Mouse (Mus musculus) heart, embryonic 14.5 days (tissue): ENCODE data around the gene Col13a1. TPM values are rescaled to one million over a fixed set of nuclear protein-coding genes. Genes with fewer than 3 reads are reported as not detected.
A peak's percentile ranks its signal among the peaks of the same experiment; 100 is the strongest.

Experiments
- ATAC-seq: fragments of 200-750 bp; cut with Nextera tagmentation; 2 replicates; pipeline ENCODE4 v1.8.0; 2017; ENCODE audit warnings: low read depth, moderate TSS enrichment; ENCODE audit not compliant: insufficient number of reproducible peaks, insufficient read depth, low FRiP score
- H3K27ac ChIP-seq, 2 experiments: fragments of 200-500 bp in 1 of 2; fragments of 300-500 bp in 1 of 2; sonication (generic) in 1 of 2; replicated peaks in 1 of 2; 2 replicates each; pipeline ENCODE4 v1.5.1; 2012 to 2014; ENCODE audit warnings: low read depth in 2 of 2, low read length in 2 of 2, control low read depth in 1 of 2, mild to moderate bottlenecking in 1 of 2, mixed read lengths in 1 of 2; ENCODE audit not compliant: control insufficient read depth in 1 of 2, insufficient read depth in 1 of 2
- H3K27me3 ChIP-seq: fragments of 300-500 bp; sonication (generic); 2 replicates; pipeline ENCODE4 v1.6.1; 2014; ENCODE audit warnings: mild to moderate bottlenecking, low read length, control low read depth; ENCODE audit not compliant: control insufficient read depth, insufficient read depth
- H3K36me3 ChIP-seq: fragments of 300-500 bp; sonication (generic); 2 replicates; pipeline ENCODE4 v1.6.1; 2014; ENCODE audit warnings: mild to moderate bottlenecking, control low read depth, low read length, mixed read lengths; ENCODE audit not compliant: control insufficient read depth, insufficient read depth
- H3K4me1 ChIP-seq, 2 experiments: fragments of 200-500 bp in 1 of 2; fragments of 300-500 bp in 1 of 2; sonication (generic) in 1 of 2; 2 replicates each; pipeline ENCODE4 v1.6.1; 2012 to 2014; ENCODE audit warnings: low read length in 2 of 2, control low read depth in 1 of 2, mixed read lengths in 1 of 2; ENCODE audit not compliant: control insufficient read depth in 2 of 2, insufficient read depth in 2 of 2
- H3K4me2 ChIP-seq: fragments of 300-500 bp; sonication (generic); 2 replicates; pipeline ENCODE4 v1.6.1; 2014; ENCODE audit warnings: mild to moderate bottlenecking, low read length
- H3K4me3 ChIP-seq, 2 experiments: fragments of 200-500 bp in 1 of 2; fragments of 300-500 bp in 1 of 2; sonication (generic) in 1 of 2; 2 replicates each; pipeline ENCODE4 v1.5.1; 2012 to 2014; ENCODE audit warnings: low read length in 2 of 2, mild to moderate bottlenecking in 2 of 2, control low read depth in 1 of 2, low read depth in 1 of 2, moderate library complexity in 1 of 2; ENCODE audit not compliant: control insufficient read depth in 1 of 2, insufficient read depth in 1 of 2
- H3K9ac ChIP-seq: fragments of 300-500 bp; sonication (generic); 2 replicates; pipeline ENCODE4 v1.6.1; 2014; ENCODE audit warnings: mild to moderate bottlenecking, low read length
- H3K9me3 ChIP-seq: fragments of 300-500 bp; sonication (generic); 2 replicates; pipeline ENCODE4 v1.6.1; 2016; ENCODE audit warnings: low read length, control low read depth; ENCODE audit not compliant: control insufficient read depth
- WGBS: fragments of 180-500 bp; shearing (Covaris S2); extraction: QIAGEN DNeasy Blood & Tissue Kit; methylation state at CpG from one replicate; pipeline ENCODE4 v1.1.7; 2014; 5-methylcytosine and 5-hydroxymethylcytosine counted together
- polyA plus RNA-seq: library from polyadenylated mRNA; unstranded; fragments of >200 nt; fragmentation: Nextera tagmentation; extraction: Ambion mirVana; gene quantifications from 2 replicates; pipeline ENCODE4 v1.2.1, GENCODE M21; 2014

Col13a1 gene
- polyA plus RNA-seq, 1 experiment from 2014 or later: 9.5 TPM

DNA sequence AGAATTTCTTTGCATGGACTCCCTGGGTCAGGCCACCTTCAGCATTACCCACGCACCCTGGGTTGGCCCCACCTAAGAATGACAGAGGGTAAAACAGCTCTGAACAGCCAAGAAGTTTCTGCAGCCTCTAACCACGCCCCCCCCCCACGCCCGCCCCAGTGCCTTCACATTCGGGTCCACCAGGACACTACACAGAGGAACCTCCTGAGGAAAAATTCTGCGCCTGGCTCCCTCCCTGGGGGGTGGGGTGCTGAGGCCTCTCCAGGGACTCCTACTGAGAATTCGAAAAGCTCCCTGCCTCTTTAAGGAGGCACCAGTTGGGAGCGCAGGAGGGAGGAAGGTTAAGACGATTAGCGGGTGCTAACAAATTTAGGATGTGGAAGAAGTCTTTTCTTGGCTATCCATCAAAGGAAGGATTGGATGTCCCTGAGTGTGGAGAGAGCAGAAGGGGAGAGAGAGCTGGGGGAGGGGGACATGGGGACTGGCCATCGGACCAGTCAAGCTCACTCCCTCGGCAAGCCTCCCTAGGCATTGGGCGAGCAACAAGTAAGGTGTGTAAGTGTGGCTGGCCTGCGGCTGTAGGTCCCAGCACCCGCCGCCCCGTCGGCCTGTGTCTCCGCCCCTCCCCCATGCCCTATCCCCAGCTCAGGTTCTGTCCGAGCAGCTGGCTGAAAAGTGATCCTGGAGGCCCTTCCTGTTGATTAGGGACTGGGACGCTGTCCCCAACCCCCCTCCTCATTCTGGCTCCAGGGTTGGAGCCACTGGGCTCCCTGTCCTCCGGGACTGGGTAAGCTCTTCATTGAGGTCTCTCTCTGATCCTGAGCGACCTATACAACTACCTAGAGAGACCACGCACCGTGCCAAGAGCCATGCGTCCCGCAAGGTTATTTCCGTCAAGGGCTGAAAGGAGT lies 42.4 kb downstream of the Col13a1 start:
- no peaks in the 10 kb centered on the region for H3K9me3 ChIP-seq
- WGBS: 3% methylated on average over 28 of the region's 28 CpGs
- peak overlapping the region; percentile 58 for H3K4me2 ChIP-seq
- H3K36me3 ChIP-seq: no peaks in the 10 kb centered on the region
- H3K27ac ChIP-seq: peak overlapping the region in 1 of 2 experiments; percentile 32; a peak in 1 of 4 replicates
- peak overlapping the region; percentile 61 for H3K9ac ChIP-seq
- no peak for ATAC-seq
- H3K27me3 ChIP-seq: 0 out of 2 replicates have a peak, but pooled peaks cover 3% of the 10 kb centered on the region
- H3K4me3 ChIP-seq: peak overlapping the region; percentile 6 to 28
- H3K4me1 ChIP-seq: peaks cover 36 to 41% of the 10 kb centered on the region in 2 experiments

GRCm38 (mm10) chr10:61931678-61932077 lies 47.2 kb downstream of the Col13a1 start:
- H3K9me3 ChIP-seq: no peaks in the 10 kb centered on the region
- no peak overlapping the region for H3K4me2 ChIP-seq
- WGBS: 57% methylated on average over 6 of the region's 6 CpGs
- H3K4me1 ChIP-seq: peaks cover 45 to 51% of the 10 kb centered on the region in 2 experiments
- H3K9ac ChIP-seq: no peak overlapping the region
- H3K27ac ChIP-seq: peak overlapping the region in 1 of 2 experiments; percentile 55; a peak in 2 of 4 replicates
- H3K27me3 ChIP-seq: no peaks in the 10 kb centered on the region
- ATAC-seq: no peak
- no peaks in the 10 kb centered on the region for H3K36me3 ChIP-seq
- H3K4me3 ChIP-seq: no peak overlapping the region

- no peak overlapping the region for H3K9ac ChIP-seq
- WGBS: 79% methylated on average over 6 of the region's 6 CpGs
- H3K4me3 ChIP-seq: no peak overlapping the region
- H3K27me3 ChIP-seq: no peaks in the 10 kb centered on the region
- H3K36me3 ChIP-seq: no peaks in the 10 kb centered on the region
- 0 out of 4 replicates have a peak overlapping the region, but pooled peaks of 1 of the 2 experiments have one; percentile 1 for H3K27ac ChIP-seq
- peaks cover 29 to 36% of the 10 kb centered on the region in 2 experiments for H3K4me1 ChIP-seq
- H3K4me2 ChIP-seq: no peak overlapping the region
- no peak for ATAC-seq
- no peaks in the 10 kb centered on the region for H3K9me3 ChIP-seq
Measured at GRCm38 (mm10) chr10:61929901-61930300, 49.0 kb downstream of the Col13a1 start.

DNA sequence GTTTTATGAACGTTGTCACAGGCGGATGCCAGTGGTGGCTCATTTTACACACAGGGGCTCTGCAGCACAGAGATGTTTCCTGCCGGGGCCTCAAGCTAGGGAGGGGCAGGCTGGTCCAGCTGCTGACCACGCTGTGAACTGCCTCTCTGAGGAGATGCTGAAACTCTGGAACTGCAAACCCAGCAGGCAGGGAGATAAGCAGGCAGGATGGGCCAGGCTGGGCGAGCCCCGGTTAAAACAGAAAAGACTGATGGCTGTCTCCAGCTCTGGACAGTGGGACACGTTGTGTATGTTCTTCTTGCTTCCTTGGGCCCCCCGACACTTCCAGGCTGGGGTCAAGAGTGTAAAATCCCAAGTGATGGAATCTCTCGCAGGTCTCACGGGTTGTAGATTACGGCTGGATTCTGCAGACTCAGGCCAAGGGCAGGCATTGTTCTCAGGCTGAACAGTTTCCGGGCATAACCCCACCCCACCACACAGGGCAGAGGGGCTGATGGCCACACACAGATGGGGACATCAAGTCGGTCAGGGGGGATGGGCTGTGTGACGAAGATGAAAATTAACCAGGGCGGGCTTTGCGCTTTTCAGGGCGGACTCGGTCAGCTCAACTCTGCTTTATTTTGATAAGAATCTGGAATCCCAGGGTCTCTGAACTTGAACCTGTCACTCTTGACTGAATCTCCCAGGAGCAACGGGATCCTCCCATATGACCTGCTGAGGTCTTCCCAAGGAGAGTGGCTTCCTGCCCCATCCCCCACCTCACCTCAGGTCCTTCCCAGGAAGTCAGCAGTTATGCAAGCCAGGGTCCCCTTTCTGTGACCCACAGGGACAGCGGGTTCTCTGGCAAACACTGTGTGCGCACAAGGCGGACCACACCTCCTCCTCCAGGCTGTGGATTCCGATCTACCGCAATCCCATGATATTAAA lies 49.9 kb downstream of the Col13a1 start:
- peak; percentile 82 for ATAC-seq
- Histone ChIP-seq H3K27me3 (no peaks in the 10 kb centered on the region), H3K4me2 (peak overlapping the region; percentile 57), H3K4me3 (peak overlapping the region in 1 of 2 experiments; percentile 21; a peak in 2 of 4 replicates), H3K9me3 (no peaks in the 10 kb centered on the region), H3K9ac (peak overlapping the region; percentile 54), H3K36me3 (no peaks in the 10 kb centered on the region), H3K4me1 (peaks cover 22 to 31% of the 10 kb centered on the region in 2 experiments), H3K27ac (peak overlapping the region; percentile 47 to 66; a peak in 3 of 4 replicates)
- 7% methylated on average over 24 of the region's 24 CpGs for WGBS

GRCm38 (mm10) chr10:61925691-61926090 lies 53.2 kb downstream of the Col13a1 start:
- H3K9me3 ChIP-seq: no peaks in the 10 kb centered on the region
- no peak overlapping the region for H3K27ac ChIP-seq
- no peaks in the 10 kb centered on the region for H3K36me3 ChIP-seq
- no peak overlapping the region for H3K4me3 ChIP-seq
- ATAC-seq: no peak
- peaks cover 28 to 50% of the 10 kb centered on the region in 2 experiments for H3K4me1 ChIP-seq
- H3K27me3 ChIP-seq: no peaks in the 10 kb centered on the region
- H3K9ac ChIP-seq: no peak overlapping the region
- no peak overlapping the region for H3K4me2 ChIP-seq

DNA sequence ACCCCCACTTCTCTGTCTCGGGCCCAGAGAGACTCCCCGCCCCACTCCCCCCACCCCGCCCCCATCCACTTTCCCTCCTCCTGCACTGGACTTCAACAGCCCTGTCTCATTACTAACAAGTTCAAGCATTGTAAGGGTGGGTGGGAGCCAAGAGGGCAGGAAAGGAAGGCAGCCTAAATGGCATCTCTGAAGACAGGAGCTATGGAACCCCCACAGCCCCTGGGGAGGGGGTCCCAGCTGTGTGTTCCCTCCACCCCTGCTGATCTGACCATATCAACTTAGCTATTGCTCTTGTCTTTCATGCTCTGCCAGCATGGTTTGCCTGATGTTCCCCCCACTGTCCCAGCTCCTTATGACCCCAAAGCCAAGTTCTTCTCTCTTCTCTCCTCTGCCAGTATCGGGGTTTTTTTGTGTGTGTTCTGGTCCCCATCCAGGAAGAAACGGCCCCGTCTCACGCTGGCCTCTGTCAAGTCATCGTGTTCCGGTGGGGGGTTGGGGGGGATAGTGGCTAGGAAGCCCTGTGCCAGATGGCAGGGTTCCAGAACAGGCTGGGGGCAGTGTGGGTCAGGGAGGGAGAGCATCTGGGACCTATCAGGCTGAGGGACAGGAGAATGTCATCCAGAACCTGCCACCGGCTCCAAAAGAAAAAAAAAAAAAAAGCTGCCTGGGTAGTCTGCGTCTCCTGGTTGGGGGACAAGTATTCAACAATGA lies 58.1 kb downstream of the Col13a1 start:
- peak; percentile 83 for ATAC-seq
- H3K36me3 ChIP-seq: no peaks in the 10 kb centered on the region
- WGBS: 5% methylated on average over 11 of the region's 11 CpGs
- H3K9ac ChIP-seq: peak overlapping the region; percentile 47
- peak overlapping the region; percentile 70 to 90 for H3K27ac ChIP-seq
- H3K4me1 ChIP-seq: peaks cover 26 to 38% of the 10 kb centered on the region in 2 experiments
- H3K9me3 ChIP-seq: peaks cover 3% of the 10 kb centered on the region; the same call in 1 of the 2 replicates
- H3K27me3 ChIP-seq: no peaks in the 10 kb centered on the region
- peak overlapping the region in 1 of 2 experiments; percentile 9; a peak in 1 of 4 replicates for H3K4me3 ChIP-seq
- peak overlapping the region; percentile 55 for H3K4me2 ChIP-seq
